Comparison of ENCODE assay signal across 23 mouse cellular contexts in the genomic region with DNA sequence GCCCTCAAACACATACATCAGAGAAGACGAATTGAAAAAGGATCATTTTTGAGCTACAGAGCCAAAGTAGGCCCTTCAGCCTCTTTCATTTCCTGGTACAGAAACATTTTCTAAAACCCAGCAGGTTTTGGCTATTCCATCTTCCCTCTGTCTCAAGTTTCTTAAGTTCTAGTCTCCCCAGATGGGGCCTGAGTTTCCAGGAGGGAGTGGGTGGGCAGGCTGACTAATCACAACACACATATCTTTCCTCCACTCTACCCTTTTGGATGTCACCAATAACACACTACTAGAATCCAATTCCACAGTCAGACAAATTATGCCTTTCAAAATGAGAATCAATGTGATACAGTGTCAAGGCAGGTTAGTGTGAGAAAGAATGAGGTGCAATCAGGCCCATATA. TPM values are rescaled to one million over a fixed set of nuclear protein-coding genes. Genes with fewer than 3 reads are reported as not detected.
"Had no signal": no experiment of that assay in that cellular context is flagged by ENCODE, and none has a peak within 500 bp of the region (broad histone marks: within the 10 kb centered on the region; RNA-seq: fewer than 3 reads in every experiment).

No protein-coding gene starts in this region.

- H3K36me3 ChIP-seq: limb, embryonic 15.5 days; neural tube, embryonic 12.5 days had no signal

- H3K27ac ChIP-seq: limb, embryonic 15.5 days; liver, embryonic 12.5 days; midbrain, embryonic 10.5 days; neural tube, embryonic 12.5 days had no signal

- DNase-seq: kidney, adult 8-10 months; kidney, postnatal 36 days; left cerebral cortex, postnatal 4 days; lung, embryonic 14.5 days; lung, postnatal 10 days; lung, postnatal 4 days; midbrain, embryonic 14.5 days; retina, postnatal 1 day; thymus, postnatal 4 days had no signal

- H3K4me3 ChIP-seq: limb, embryonic 15.5 days; liver, embryonic 12.5 days; midbrain, embryonic 10.5 days; neural tube, embryonic 12.5 days had no signal

- H3K4me2 ChIP-seq: limb, embryonic 15.5 days; liver, embryonic 12.5 days; lung, embryonic 14.5 days; neural tube, embryonic 12.5 days had no signal

- H3K27me3 ChIP-seq: limb, embryonic 15.5 days; liver, embryonic 12.5 days; neural tube, embryonic 12.5 days had no signal

RNA-seq across cellular contexts. Expression of a gene that starts 52.5 kb away (rescaled TPM):
- total RNA-seq: layer of hippocampus, adult 18-20 months; layer of hippocampus, postnatal 36 days; left cerebral cortex, postnatal 10 days; left cerebral cortex, postnatal 4 days; megakaryocyte, adult 5-6 weeks; neutrophil, adult 5-6 weeks had no signal
- polyA plus RNA-seq: intestine, postnatal 0 days; kidney, embryonic 16.5 days; limb, embryonic 15.5 days; liver, embryonic 12.5 days; liver, embryonic 16.5 days; lung, embryonic 14.5 days; midbrain, embryonic 10.5 days; midbrain, embryonic 14.5 days; neural tube, embryonic 12.5 days; small intestine, adult 2 months; stomach, embryonic 16.5 days had no signal
